Mouse (Mus musculus): Measurements from ENCODE around the gene Sestd1.

The Sestd1 gene

GRCm38 (mm10) chr2:77176413-77176812 lies 104.0 kb downstream of the Sestd1 start:
- intact Hi-C loops (cut with DNase I), result no loop called here

GRCm38 (mm10) chr2:77175411-77175810 lies 105.0 kb downstream of the Sestd1 start:
- intact Hi-C loops (cut with DNase I), result no loop called here

- intact Hi-C loops (cut with DNase I), result no loop called here
Measured at GRCm38 (mm10) chr2:77174313-77174712, 106.1 kb downstream of the Sestd1 start.

- intact Hi-C loops (cut with DNase I), result no loop called here
Measured at GRCm38 (mm10) chr2:77173821-77174220, 106.6 kb downstream of the Sestd1 start.

- intact Hi-C loops (cut with DNase I), result no loop called here
Measured at GRCm38 (mm10) chr2:77173366-77173765, 107.0 kb downstream of the Sestd1 start.

- intact Hi-C loops (cut with DNase I), result no loop called here
Measured at GRCm38 (mm10) chr2:77172241-77172671, 108.1 kb downstream of the Sestd1 start.

GRCm38 (mm10) chr2:77171444-77172240 lies 108.8 kb downstream of the Sestd1 start:
- intact Hi-C loops (cut with DNase I), result no loop called here

GRCm38 (mm10) chr2:77170633-77171105 lies 109.7 kb downstream of the Sestd1 start, which contains the start of gene Ccdc141:
TSS of gene Ccdc141 (minus strand) at chr2:77170636.
- intact Hi-C loops (cut with DNase I), result no loop called here

- intact Hi-C loops (cut with DNase I), result no loop called here
Measured at GRCm38 (mm10) chr2:77169916-77170632, 110.3 kb downstream of the Sestd1 start.

- intact Hi-C loops (cut with DNase I), result no loop called here
Measured at GRCm38 (mm10) chr2:77169218-77169617, 111.2 kb downstream of the Sestd1 start.

GRCm38 (mm10) chr2:77168781-77169180 lies 111.6 kb downstream of the Sestd1 start:
- intact Hi-C loops (cut with DNase I), result no loop called here

GRCm38 (mm10) chr2:77168081-77168685 lies 112.2 kb downstream of the Sestd1 start:
- intact Hi-C loops (cut with DNase I), result no loop called here

- intact Hi-C loops (cut with DNase I), result no loop called here
Measured at GRCm38 (mm10) chr2:77166366-77166765, 114.0 kb downstream of the Sestd1 start.

GRCm38 (mm10) chr2:77164662-77165061 lies 115.7 kb downstream of the Sestd1 start:
- intact Hi-C loops (cut with DNase I), result no loop called here

GRCm38 (mm10) chr2:77163381-77163780 lies 117.0 kb downstream of the Sestd1 start:
- intact Hi-C loops (cut with DNase I), result no loop called here

- intact Hi-C loops (cut with DNase I), result no loop called here
Measured at GRCm38 (mm10) chr2:77162135-77162534, 118.3 kb downstream of the Sestd1 start.

GRCm38 (mm10) chr2:77157546-77157945 lies 122.8 kb downstream of the Sestd1 start:
- intact Hi-C loops (cut with DNase I), result no loop called here

GRCm38 (mm10) chr2:77154080-77154479 lies 126.3 kb downstream of the Sestd1 start:
- intact Hi-C loops (cut with DNase I), result no loop called here

- intact Hi-C loops (cut with DNase I), result no loop called here
Measured at GRCm38 (mm10) chr2:77151255-77151654, 129.1 kb downstream of the Sestd1 start.

GRCm38 (mm10) chr2:77149576-77149975 lies 130.8 kb downstream of the Sestd1 start:
- intact Hi-C loops (cut with DNase I), result no loop called here

- intact Hi-C loops (cut with DNase I), result no loop called here
Measured at GRCm38 (mm10) chr2:77148215-77148614, 132.2 kb downstream of the Sestd1 start.

GRCm38 (mm10) chr2:77146968-77147367 lies 133.4 kb downstream of the Sestd1 start:
- intact Hi-C loops (cut with DNase I), result no loop called here
